Mouse (Mus musculus): ENCODE measurements at regions not wholly inside any gene's neighbourhood (a gene's known extent, or its start where the extent isn't known, plus 50 kb on each side); places are given as distances from the start of the nearest gene placed in this dataset.

- Histone ChIP-seq H3K36me3 (ENCODE audit: control insufficient read depth, insufficient read depth, low read length) (no peaks in the 10 kb centered on the region), H3K9me3 (ENCODE audit: control insufficient read depth, low read length) (no peaks in the 10 kb centered on the region), H3K9ac (ENCODE audit: low read length) (no peak overlapping the region), H3K4me2 (ENCODE audit: low read length) (no peak overlapping the region), H3K4me1 (replicated peaks; ENCODE audit: control insufficient read depth, insufficient read depth, low read length) (no peaks in the 10 kb centered on the region), H3K4me3 (ENCODE audit: low read depth, low read length) (no peak overlapping the region), H3K27me3 (replicated peaks; ENCODE audit: control insufficient read depth, insufficient read depth, low read length) (no peaks in the 10 kb centered on the region), H3K27ac (ENCODE audit: low read depth) (no peak overlapping the region)
- 81% methylated on average over 4 of the region's 4 CpGs for WGBS
- ATAC-seq (replicated peaks; ENCODE audit: low FRiP score, low TSS enrichment, low read depth) (no peak), DNase-seq (ENCODE audit: low spot score) (no peak)
Measured at GRCm38 (mm10) chr11:90088473-90088872, 58.3 kb downstream of the Tmem100 start.

GRCm38 (mm10) chr11:90094052-90094451 is 63.9 kb downstream of the Tmem100 start:
- Histone ChIP-seq H3K4me2 (ENCODE audit: low read length) (no peak overlapping the region), H3K27ac (ENCODE audit: low read depth) (no peak overlapping the region), H3K4me1 (replicated peaks; ENCODE audit: control insufficient read depth, insufficient read depth, low read length) (0 out of 2 replicates have a peak, but pooled peaks cover 4% of the 10 kb centered on the region), H3K4me3 (ENCODE audit: low read depth, low read length) (no peak overlapping the region), H3K36me3 (ENCODE audit: control insufficient read depth, insufficient read depth, low read length) (no peaks in the 10 kb centered on the region), H3K9me3 (ENCODE audit: control insufficient read depth, low read length) (no peaks in the 10 kb centered on the region), H3K27me3 (replicated peaks; ENCODE audit: control insufficient read depth, insufficient read depth, low read length) (no peaks in the 10 kb centered on the region), H3K9ac (ENCODE audit: low read length) (no peak overlapping the region)
- 66% methylated on average over 7 of the region's 7 CpGs for WGBS
- DNase-seq (ENCODE audit: low spot score) (no peak), ATAC-seq (replicated peaks; ENCODE audit: low FRiP score, low TSS enrichment, low read depth) (no peak)

- 65% methylated on average over 7 of the region's 7 CpGs for WGBS
- no peak overlapping the region for H3K4me3 ChIP-seq (ENCODE audit: low read depth, low read length)
- no peak overlapping the region for H3K4me2 ChIP-seq (ENCODE audit: low read length)
- H3K9ac ChIP-seq (ENCODE audit: low read length): no peak overlapping the region
- H3K27me3 ChIP-seq (replicated peaks; ENCODE audit: control insufficient read depth, insufficient read depth, low read length): no peaks in the 10 kb centered on the region
- no peaks in the 10 kb centered on the region for H3K36me3 ChIP-seq (ENCODE audit: control insufficient read depth, insufficient read depth, low read length)
- DNase-seq (ENCODE audit: low spot score): no peak
- H3K27ac ChIP-seq (ENCODE audit: low read depth): no peak overlapping the region
- no peaks in the 10 kb centered on the region for H3K9me3 ChIP-seq (ENCODE audit: control insufficient read depth, low read length)
- ATAC-seq (replicated peaks; ENCODE audit: low FRiP score, low TSS enrichment, low read depth): no peak
- 0 out of 2 replicates have a peak, but pooled peaks cover 7% of the 10 kb centered on the region for H3K4me1 ChIP-seq (replicated peaks; ENCODE audit: control insufficient read depth, insufficient read depth, low read length)
Measured at GRCm38 (mm10) chr11:90094700-90095355, 64.7 kb downstream of the Tmem100 start.

GRCm38 (mm10) chr11:90098471-90098870 is 68.3 kb downstream of the Tmem100 start:
- H3K4me1 ChIP-seq (replicated peaks; ENCODE audit: control insufficient read depth, insufficient read depth, low read length): 0 out of 2 replicates have a peak, but pooled peaks cover 7% of the 10 kb centered on the region
- H3K27me3 ChIP-seq (replicated peaks; ENCODE audit: control insufficient read depth, insufficient read depth, low read length): no peaks in the 10 kb centered on the region
- no peak for ATAC-seq (replicated peaks; ENCODE audit: low FRiP score, low TSS enrichment, low read depth)
- DNase-seq (ENCODE audit: low spot score): no peak
- no peaks in the 10 kb centered on the region for H3K9me3 ChIP-seq (ENCODE audit: control insufficient read depth, low read length)
- H3K4me2 ChIP-seq (ENCODE audit: low read length): no peak overlapping the region
- no peaks in the 10 kb centered on the region for H3K36me3 ChIP-seq (ENCODE audit: control insufficient read depth, insufficient read depth, low read length)
- no peak overlapping the region for H3K4me3 ChIP-seq (ENCODE audit: low read depth, low read length)
- H3K9ac ChIP-seq (ENCODE audit: low read length): no peak overlapping the region
- 84% methylated on average over 7 of the region's 7 CpGs for WGBS
- H3K27ac ChIP-seq (ENCODE audit: low read depth): no peak overlapping the region

GRCm38 (mm10) chr11:90099178-90099577 is 69.0 kb downstream of the Tmem100 start:
- Histone ChIP-seq H3K27me3 (replicated peaks; ENCODE audit: control insufficient read depth, insufficient read depth, low read length) (no peaks in the 10 kb centered on the region), H3K4me1 (replicated peaks; ENCODE audit: control insufficient read depth, insufficient read depth, low read length) (0 out of 2 replicates have a peak, but pooled peaks cover 7% of the 10 kb centered on the region), H3K4me3 (ENCODE audit: low read depth, low read length) (no peak overlapping the region), H3K36me3 (ENCODE audit: control insufficient read depth, insufficient read depth, low read length) (no peaks in the 10 kb centered on the region), H3K9me3 (ENCODE audit: control insufficient read depth, low read length) (no peaks in the 10 kb centered on the region), H3K27ac (ENCODE audit: low read depth) (no peak overlapping the region), H3K4me2 (ENCODE audit: low read length) (no peak overlapping the region), H3K9ac (ENCODE audit: low read length) (no peak overlapping the region)
- WGBS: 53% methylated on average over 1 of the region's 1 CpGs
- ATAC-seq (replicated peaks; ENCODE audit: low FRiP score, low TSS enrichment, low read depth) (no peak), DNase-seq (ENCODE audit: low spot score) (no peak)

GRCm38 (mm10) chr11:90100161-90100560 is 70.0 kb downstream of the Tmem100 start:
- Histone ChIP-seq H3K9ac (ENCODE audit: low read length) (no peak overlapping the region), H3K27ac (ENCODE audit: low read depth) (no peak overlapping the region), H3K27me3 (replicated peaks; ENCODE audit: control insufficient read depth, insufficient read depth, low read length) (no peaks in the 10 kb centered on the region), H3K36me3 (ENCODE audit: control insufficient read depth, insufficient read depth, low read length) (no peaks in the 10 kb centered on the region), H3K4me1 (replicated peaks; ENCODE audit: control insufficient read depth, insufficient read depth, low read length) (0 out of 2 replicates have a peak, but pooled peaks cover 4% of the 10 kb centered on the region), H3K9me3 (ENCODE audit: control insufficient read depth, low read length) (no peaks in the 10 kb centered on the region), H3K4me3 (ENCODE audit: low read depth, low read length) (no peak overlapping the region), H3K4me2 (ENCODE audit: low read length) (no peak overlapping the region)
- 92% methylated on average over 2 of the region's 2 CpGs for WGBS
- DNase-seq (ENCODE audit: low spot score): no peak
- no peak for ATAC-seq (replicated peaks; ENCODE audit: low FRiP score, low TSS enrichment, low read depth)

- ATAC-seq (replicated peaks; ENCODE audit: low FRiP score, low TSS enrichment, low read depth): no peak
- no peak overlapping the region for H3K27ac ChIP-seq (ENCODE audit: low read depth)
- H3K4me1 ChIP-seq (replicated peaks; ENCODE audit: control insufficient read depth, insufficient read depth, low read length): 0 out of 2 replicates have a peak, but pooled peaks cover 4% of the 10 kb centered on the region
- H3K27me3 ChIP-seq (replicated peaks; ENCODE audit: control insufficient read depth, insufficient read depth, low read length): no peaks in the 10 kb centered on the region
- H3K9me3 ChIP-seq (ENCODE audit: control insufficient read depth, low read length): no peaks in the 10 kb centered on the region
- WGBS: 82% methylated on average over 8 of the region's 8 CpGs
- no peak overlapping the region for H3K4me2 ChIP-seq (ENCODE audit: low read length)
- no peaks in the 10 kb centered on the region for H3K36me3 ChIP-seq (ENCODE audit: control insufficient read depth, insufficient read depth, low read length)
- no peak overlapping the region for H3K4me3 ChIP-seq (ENCODE audit: low read depth, low read length)
- DNase-seq (ENCODE audit: low spot score): no peak
- H3K9ac ChIP-seq (ENCODE audit: low read length): no peak overlapping the region
Measured at GRCm38 (mm10) chr11:90101284-90101683, 71.1 kb downstream of the Tmem100 start.

- no peaks in the 10 kb centered on the region for H3K36me3 ChIP-seq (ENCODE audit: control insufficient read depth, insufficient read depth, low read length)
- no peak overlapping the region for H3K4me3 ChIP-seq (ENCODE audit: low read depth, low read length)
- no peaks in the 10 kb centered on the region for H3K4me1 ChIP-seq (replicated peaks; ENCODE audit: control insufficient read depth, insufficient read depth, low read length)
- DNase-seq (ENCODE audit: low spot score) (no peak), ATAC-seq (replicated peaks; ENCODE audit: low FRiP score, low TSS enrichment, low read depth) (no peak)
- H3K9me3 ChIP-seq (ENCODE audit: control insufficient read depth, low read length): no peaks in the 10 kb centered on the region
- 49% methylated on average over 12 of the region's 12 CpGs for WGBS
- H3K27ac ChIP-seq (ENCODE audit: low read depth): no peak overlapping the region
- H3K27me3 ChIP-seq (replicated peaks; ENCODE audit: control insufficient read depth, insufficient read depth, low read length): no peaks in the 10 kb centered on the region
- no peak overlapping the region for H3K9ac ChIP-seq (ENCODE audit: low read length)
- no peak overlapping the region for H3K4me2 ChIP-seq (ENCODE audit: low read length)
Measured at GRCm38 (mm10) chr11:90106063-90106798, 76.1 kb downstream of the Tmem100 start.
